Mouse (Mus musculus) retina, adult 2 months (tissue): ENCODE data around the gene Acot1.

Experiments
- DNase-seq: peaks from one replicate; pipeline ENCODE4 v3.0.0-alpha.2; 2012; ENCODE audit warnings: low read depth, low spot score

The Acot1 gene

GRCm38 (mm10) chr12:84063228-84063627 is 53.9 kb downstream of the Acot1 start:
- no peak for DNase-seq

DNA sequence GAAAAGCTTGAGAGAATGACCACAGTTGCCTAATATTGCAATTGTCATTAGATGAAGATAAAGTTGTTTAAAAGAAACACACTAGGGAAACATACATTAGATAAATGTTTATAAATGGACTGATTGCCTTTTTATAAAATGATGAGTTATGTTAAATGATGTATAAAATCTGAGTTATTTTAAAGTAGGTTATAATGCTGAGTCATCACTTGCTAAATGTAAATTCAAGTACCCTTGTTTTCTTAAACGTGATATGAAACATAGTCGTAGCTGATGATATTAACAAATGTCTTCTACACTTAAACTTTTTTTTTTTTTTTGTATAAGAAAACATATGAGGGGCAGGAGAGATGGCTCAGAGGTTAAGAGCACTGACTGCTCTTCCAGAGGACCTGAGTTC is 54.5 kb downstream of the Acot1 start:
- DNase-seq = no peak

GRCm38 (mm10) chr12:84064621-84065020 is 55.3 kb downstream of the Acot1 start:
- no peak for DNase-seq

DNA sequence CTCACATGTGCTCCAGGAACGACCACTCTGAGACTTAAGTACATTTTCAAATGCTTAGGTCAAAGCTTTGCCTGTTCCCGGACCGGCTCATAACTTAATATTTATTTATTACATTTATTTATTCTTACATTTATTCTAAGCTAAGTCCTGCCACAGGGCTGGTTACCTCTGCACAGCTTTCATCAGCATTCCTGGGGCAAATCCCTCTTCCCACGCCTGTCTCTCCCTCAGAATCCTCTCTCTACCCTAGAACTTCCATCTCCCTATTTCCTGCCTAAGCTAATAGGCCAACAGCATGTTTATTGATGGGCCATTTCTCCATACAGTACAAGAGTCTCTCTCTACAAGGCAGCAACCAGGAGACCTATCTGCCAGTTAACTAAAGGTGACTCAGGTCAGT is 58.5 kb downstream of the Acot1 start:
- no peak for DNase-seq
